Mouse (Mus musculus): ENCODE measurements at regions not wholly inside any gene's neighbourhood (a gene's known extent, or its start where the extent isn't known, plus 50 kb on each side); places are given as distances from the start of the nearest gene placed in this dataset.

- TF ChIP-seq CTCF (IDR thresholded peaks at IDR 0.05; ENCODE audit: insufficient read depth, low read depth, low read length) (no peak), POLR2A (IDR thresholded peaks at IDR 0.05; ENCODE audit: insufficient read depth, low read depth, low read length) (no peak)
Measured at GRCm38 (mm10) chr1:35992227-35992909, 75.8 kb upstream of the Hs6st1 start.

All from olfactory bulb, adult 2 months (tissue).